Mouse (Mus musculus): Measurements from ENCODE around the gene Dock2. TPM values are rescaled to one million over a fixed set of nuclear protein-coding genes. Genes with fewer than 3 reads are reported as not detected.

Gene Dock2
- polyA plus RNA-seq, 1 experiment, result 0.01 TPM

GRCm38 (mm10) chr11:34212853-34213252 lies 570.8 kb downstream of the Dock2 start:
- H3K4me1 ChIP-seq (ENCODE audit: control insufficient read depth), result no peaks in the 10 kb centered on the region
- no peak for TF ChIP-seq GATA1 (IDR thresholded peaks at IDR 0.05; ENCODE audit: low read length)
- TF ChIP-seq TAL1 (IDR thresholded peaks at IDR 0.05; ENCODE audit: low read length), result no peak
- H3K36me3 ChIP-seq (ENCODE audit: control insufficient read depth), result no peaks in the 10 kb centered on the region
- no peak overlapping the region for H3K4me3 ChIP-seq (replicated peaks)
- no peaks in the 10 kb centered on the region for H3K27me3 ChIP-seq (ENCODE audit: control insufficient read depth)
- H3K9me3 ChIP-seq (ENCODE audit: control insufficient read depth, low read length), result no peaks in the 10 kb centered on the region

GRCm38 (mm10) chr11:34207989-34208388 lies 575.7 kb downstream of the Dock2 start, which contains the start of gene Foxi1:
Foxi1 (minus strand) TSS chr11:34208089.
- no peaks in the 10 kb centered on the region for H3K27me3 ChIP-seq (ENCODE audit: control insufficient read depth)
- H3K36me3 ChIP-seq (ENCODE audit: control insufficient read depth), result no peaks in the 10 kb centered on the region
- TF ChIP-seq GATA1 (IDR thresholded peaks at IDR 0.05; ENCODE audit: low read length), result no peak
- TF ChIP-seq TAL1 (IDR thresholded peaks at IDR 0.05; ENCODE audit: low read length), result no peak

GRCm38 (mm10) chr11:34202769-34203168 lies 580.9 kb downstream of the Dock2 start:
- Histone ChIP-seq H3K9me3 (ENCODE audit: control insufficient read depth, low read length) (no peaks in the 10 kb centered on the region), H3K27me3 (ENCODE audit: control insufficient read depth) (no peaks in the 10 kb centered on the region), H3K4me3 (replicated peaks) (no peak overlapping the region), H3K36me3 (ENCODE audit: control insufficient read depth) (no peaks in the 10 kb centered on the region), H3K4me1 (ENCODE audit: control insufficient read depth) (no peaks in the 10 kb centered on the region)
- TF ChIP-seq GATA1 (IDR thresholded peaks at IDR 0.05; ENCODE audit: low read length) (no peak), TAL1 (IDR thresholded peaks at IDR 0.05; ENCODE audit: low read length) (no peak)

More at GRCm38 (mm10) chr11:34207989-34208388, 575.7 kb downstream of the Dock2 start, which contains the start of gene Foxi1:
- Histone ChIP-seq H3K4me3 (replicated peaks) (no peak within 1 kb of the TSS), H3K9me3 (ENCODE audit: control insufficient read depth, low read length) (no peaks in the 10 kb centered on the region), H3K4me1 (ENCODE audit: control insufficient read depth) (no peaks in the 10 kb centered on the region)

GRCm38 (mm10) chr11:34195142-34195541 lies 588.5 kb downstream of the Dock2 start:
- TF ChIP-seq GATA1 (IDR thresholded peaks at IDR 0.05; ENCODE audit: low read length) (no peak), TAL1 (IDR thresholded peaks at IDR 0.05; ENCODE audit: low read length) (no peak)
- Histone ChIP-seq H3K4me1 (ENCODE audit: control insufficient read depth) (no peaks in the 10 kb centered on the region), H3K36me3 (ENCODE audit: control insufficient read depth) (no peaks in the 10 kb centered on the region), H3K4me3 (replicated peaks) (no peak overlapping the region), H3K27me3 (ENCODE audit: control insufficient read depth) (no peaks in the 10 kb centered on the region), H3K9me3 (ENCODE audit: control insufficient read depth, low read length) (no peaks in the 10 kb centered on the region)

- Histone ChIP-seq H3K36me3 (ENCODE audit: control insufficient read depth) (no peaks in the 10 kb centered on the region), H3K27me3 (ENCODE audit: control insufficient read depth) (no peaks in the 10 kb centered on the region), H3K4me3 (replicated peaks) (no peak overlapping the region), H3K4me1 (ENCODE audit: control insufficient read depth) (no peaks in the 10 kb centered on the region), H3K9me3 (ENCODE audit: control insufficient read depth, low read length) (no peaks in the 10 kb centered on the region)
- no peak for TF ChIP-seq TAL1 (IDR thresholded peaks at IDR 0.05; ENCODE audit: low read length)
- TF ChIP-seq GATA1 (IDR thresholded peaks at IDR 0.05; ENCODE audit: low read length), result no peak
Observed at GRCm38 (mm10) chr11:34194158-34194941, 589.3 kb downstream of the Dock2 start.

GRCm38 (mm10) chr11:34193658-34194057 lies 590.0 kb downstream of the Dock2 start:
- TF ChIP-seq TAL1 (IDR thresholded peaks at IDR 0.05; ENCODE audit: low read length) (no peak), GATA1 (IDR thresholded peaks at IDR 0.05; ENCODE audit: low read length) (no peak)
- H3K27me3 ChIP-seq (ENCODE audit: control insufficient read depth), result no peaks in the 10 kb centered on the region
- no peak overlapping the region for H3K4me3 ChIP-seq (replicated peaks)
- no peaks in the 10 kb centered on the region for H3K9me3 ChIP-seq (ENCODE audit: control insufficient read depth, low read length)
- no peaks in the 10 kb centered on the region for H3K36me3 ChIP-seq (ENCODE audit: control insufficient read depth)
- no peaks in the 10 kb centered on the region for H3K4me1 ChIP-seq (ENCODE audit: control insufficient read depth)

GRCm38 (mm10) chr11:34184266-34184665 lies 599.4 kb downstream of the Dock2 start:
- Histone ChIP-seq H3K27me3 (ENCODE audit: control insufficient read depth) (no peaks in the 10 kb centered on the region), H3K9me3 (ENCODE audit: control insufficient read depth, low read length) (no peaks in the 10 kb centered on the region), H3K4me1 (ENCODE audit: control insufficient read depth) (no peaks in the 10 kb centered on the region), H3K4me3 (replicated peaks) (no peak overlapping the region), H3K36me3 (ENCODE audit: control insufficient read depth) (no peaks in the 10 kb centered on the region)
- TF ChIP-seq TAL1 (IDR thresholded peaks at IDR 0.05; ENCODE audit: low read length), result no peak

- H3K4me1 ChIP-seq (ENCODE audit: control insufficient read depth), result no peaks in the 10 kb centered on the region
- no peaks in the 10 kb centered on the region for H3K27me3 ChIP-seq (ENCODE audit: control insufficient read depth)
Observed at GRCm38 (mm10) chr11:34181214-34182117, 602.2 kb downstream of the Dock2 start.

GRCm38 (mm10) chr11:34178752-34179151 lies 604.9 kb downstream of the Dock2 start:
- H3K9me3 ChIP-seq (ENCODE audit: control insufficient read depth, low read length), result no peaks in the 10 kb centered on the region
- H3K36me3 ChIP-seq (ENCODE audit: control insufficient read depth), result no peaks in the 10 kb centered on the region
- no peak overlapping the region for H3K4me3 ChIP-seq (replicated peaks)
- TF ChIP-seq TAL1 (IDR thresholded peaks at IDR 0.05; ENCODE audit: low read length) (no peak), GATA1 (IDR thresholded peaks at IDR 0.05; ENCODE audit: low read length) (no peak)
- H3K4me1 ChIP-seq (ENCODE audit: control insufficient read depth), result no peaks in the 10 kb centered on the region
- no peaks in the 10 kb centered on the region for H3K27me3 ChIP-seq (ENCODE audit: control insufficient read depth)

More at GRCm38 (mm10) chr11:34181214-34182117, 602.2 kb downstream of the Dock2 start:
- no peak for TF ChIP-seq TAL1 (IDR thresholded peaks at IDR 0.05; ENCODE audit: low read length)
- no peaks in the 10 kb centered on the region for H3K9me3 ChIP-seq (ENCODE audit: control insufficient read depth, low read length)
- H3K4me3 ChIP-seq (replicated peaks), result no peak overlapping the region
- H3K36me3 ChIP-seq (ENCODE audit: control insufficient read depth), result no peaks in the 10 kb centered on the region

Other genes with a start within 250 kb of the Dock2 start
- 0.51 and 0.75 TPM in 2 replicates for gene Spdl1, start 49.7 kb upstream of the Dock2 start, polyA plus RNA-seq (2012)